Mouse (Mus musculus) CH12.LX (cell line): ENCODE measurements at regions not wholly inside any gene's neighbourhood (a gene's known extent, or its start where the extent isn't known, plus 50 kb on each side); places are given as distances from the start of the nearest gene placed in this dataset.

ENCODE experiments used
- DNase-seq: peaks from one replicate; pipeline ENCODE4 v3.0.0-alpha.2; 2013; ENCODE audit errors: extremely low read depth
- H3K27ac ChIP-seq: 2 replicates; pipeline ENCODE4 v1.5.1; 2012; ENCODE audit warnings: low read depth, mild to moderate bottlenecking, control low read depth, moderate library complexity; ENCODE audit not compliant: insufficient read depth
- H3K27me3 ChIP-seq: replicated peaks from 2 replicates; pipeline ENCODE3; 2012; ENCODE audit warnings: inconsistent platforms
- H3K36me3 ChIP-seq, 2 experiments: replicated peaks in 1 of 2; 2 replicates each; pipeline versions ENCODE3 to v1.6.1; 2012; ENCODE audit warnings: inconsistent platforms in 1 of 2, low read length in 1 of 2, mild to moderate bottlenecking in 1 of 2, mixed read lengths in 1 of 2, moderate library complexity in 1 of 2; ENCODE audit not compliant: control insufficient read depth in 1 of 2, insufficient read depth in 1 of 2
- H3K4me1 ChIP-seq, 2 experiments: 2 replicates each; pipeline ENCODE4 v1.6.1; 2012; ENCODE audit warnings: inconsistent platforms in 1 of 2, moderate library complexity in 1 of 2; ENCODE audit not compliant: insufficient read depth in 2 of 2, control insufficient read depth in 1 of 2
- H3K4me2 ChIP-seq: 2 replicates; pipeline ENCODE4 v1.6.1; 2012; ENCODE audit warnings: low read depth, mild to moderate bottlenecking, control low read depth; ENCODE audit not compliant: poor library complexity, insufficient read depth, severe bottlenecking
- H3K4me3 ChIP-seq, 3 experiments: fragments of 150-350 bp in 1 of 3; sonication (generic) in 1 of 3; replicated peaks in 1 of 3; 2 replicates each; pipeline versions ENCODE3 to v1.5.1; 2011 to 2012; ENCODE audit warnings: low read depth in 2 of 3, low read length in 2 of 3, mild to moderate bottlenecking in 2 of 3, moderate library complexity in 2 of 3, control low read depth in 1 of 3, improper control_type of control experiment in 1 of 3, inconsistent platforms in 1 of 3, mixed read lengths in 1 of 3; ENCODE audit not compliant: poor library complexity in 1 of 3
- H3K79me2 ChIP-seq: replicated peaks from 2 replicates; pipeline ENCODE4 v1.6.1; 2012; ENCODE audit warnings: mild to moderate bottlenecking, moderate library complexity; ENCODE audit not compliant: control insufficient read depth, poor library complexity, insufficient read depth, severe bottlenecking; ENCODE audit errors: extremely low read depth
- H3K9ac ChIP-seq: 2 replicates; pipeline ENCODE4 v1.6.1; 2012; ENCODE audit warnings: low read depth, mild to moderate bottlenecking, control low read depth, moderate library complexity; ENCODE audit not compliant: insufficient read depth
- H3K9me3 ChIP-seq: replicated peaks from 2 replicates; pipeline ENCODE3; 2012; ENCODE audit warnings: low read length, inconsistent platforms, mixed read lengths
- CHD1 ChIP-seq: IDR thresholded peaks from 2 replicates; pipeline ENCODE4 v1.6.1; 2012; ENCODE audit warnings: low read depth, low read length, improper control_type of control experiment, inconsistent platforms
- CTCF ChIP-seq, 2 experiments: IDR thresholded peaks in 1 of 2; conservative IDR thresholded peaks in 1 of 2; 2 replicates each; pipeline ENCODE4 v1.5.1; 2011 to 2012; ENCODE audit warnings: low read depth in 2 of 2, low read length in 2 of 2, improper control_type of control experiment in 1 of 2, inconsistent platforms in 1 of 2, mild to moderate bottlenecking in 1 of 2, moderate library complexity in 1 of 2
- ELF1 ChIP-seq: IDR thresholded peaks from 2 replicates; pipeline ENCODE4 v1.6.1; 2014; ENCODE audit warnings: low read depth, mild to moderate bottlenecking, inconsistent platforms, low read length, improper control_type of control experiment
- EP300 ChIP-seq: IDR thresholded peaks from 2 replicates; pipeline ENCODE4 v1.6.1; 2011; ENCODE audit warnings: low read length, improper control_type of control experiment
- IRF4 ChIP-seq: IDR thresholded peaks from 2 replicates; pipeline ENCODE4 v1.6.1; 2014; ENCODE audit warnings: low read depth, mild to moderate bottlenecking, inconsistent platforms, low read length, improper control_type of control experiment
- JUN ChIP-seq: IDR thresholded peaks from 2 replicates; pipeline ENCODE4 v1.6.1; 2011; ENCODE audit warnings: low read depth, mild to moderate bottlenecking, low read length, improper control_type of control experiment, moderate library complexity; ENCODE audit not compliant: insufficient read depth
- JUND ChIP-seq: conservative IDR thresholded peaks from 2 replicates; pipeline ENCODE4 v1.6.1; 2011; ENCODE audit warnings: low read depth, low read length, improper control_type of control experiment
- MAFK ChIP-seq: IDR thresholded peaks from 2 replicates; pipeline ENCODE4 v1.6.1; 2011; ENCODE audit warnings: low read length, improper control_type of control experiment; ENCODE audit not compliant: insufficient replicate concordance
- MAX ChIP-seq: IDR thresholded peaks from 2 replicates; pipeline ENCODE4 v1.6.1; 2011; ENCODE audit warnings: low read length, improper control_type of control experiment
- MAZ ChIP-seq: IDR thresholded peaks from 2 replicates; pipeline ENCODE4 v1.6.1; 2012; ENCODE audit warnings: low read depth, mild to moderate bottlenecking, inconsistent platforms, low read length, improper control_type of control experiment, moderate library complexity
- MEF2A ChIP-seq: IDR thresholded peaks from 2 replicates; pipeline ENCODE4 v1.6.1; 2014; ENCODE audit warnings: low read depth, mild to moderate bottlenecking, inconsistent platforms, low read length, improper control_type of control experiment, borderline replicate concordance
- MXI1 ChIP-seq: IDR thresholded peaks from 2 replicates; pipeline ENCODE4 v1.6.1; 2011; ENCODE audit warnings: mild to moderate bottlenecking, low read depth, low read length, improper control_type of control experiment
- PAX5 ChIP-seq: IDR thresholded peaks from 2 replicates; pipeline ENCODE4 v1.6.1; 2012; ENCODE audit warnings: low read length, inconsistent platforms, mixed read lengths
- POLR2A ChIP-seq: IDR thresholded peaks from 2 replicates; pipeline ENCODE4 v1.6.1; 2011; ENCODE audit warnings: low read depth, mild to moderate bottlenecking, improper control_type of control experiment, low read length
- POLR2AphosphoS2 ChIP-seq: IDR thresholded peaks from 2 replicates; pipeline ENCODE4 v1.6.1; 2011; ENCODE audit warnings: low read depth, low read length, improper control_type of control experiment
- RAD21 ChIP-seq: IDR thresholded peaks from 2 replicates; pipeline ENCODE4 v1.6.1; 2011; ENCODE audit warnings: low read depth, mild to moderate bottlenecking, low read length, improper control_type of control experiment, moderate library complexity
- RCOR1 ChIP-seq: conservative IDR thresholded peaks from 2 replicates; pipeline ENCODE4 v1.6.1; 2012; ENCODE audit warnings: low read depth, mild to moderate bottlenecking, inconsistent platforms, low read length, improper control_type of control experiment
- SMC3 ChIP-seq: IDR thresholded peaks from 2 replicates; pipeline ENCODE4 v1.6.1; 2011; ENCODE audit warnings: low read depth, low read length, improper control_type of control experiment
- TCF12 ChIP-seq: IDR thresholded peaks from 2 replicates; pipeline ENCODE4 v1.6.1; 2014; ENCODE audit warnings: low read depth, mild to moderate bottlenecking, inconsistent platforms, low read length, improper control_type of control experiment
- UBTF ChIP-seq: IDR thresholded peaks from 2 replicates; pipeline ENCODE4 v1.6.1; 2012; ENCODE audit warnings: low read depth, mild to moderate bottlenecking, inconsistent platforms, low read length, improper control_type of control experiment, moderate library complexity
- USF1 ChIP-seq: IDR thresholded peaks from 2 replicates; pipeline ENCODE4 v1.6.1; 2014; ENCODE audit warnings: low read depth, mild to moderate bottlenecking, inconsistent platforms, low read length, improper control_type of control experiment
- USF2 ChIP-seq: conservative IDR thresholded peaks from 2 replicates; pipeline ENCODE4 v1.6.1; 2011; ENCODE audit warnings: low read depth, low read length, improper control_type of control experiment
- ZC3H11A ChIP-seq: IDR thresholded peaks from 2 replicates; pipeline ENCODE4 v1.6.1; 2012; ENCODE audit warnings: low read depth, mild to moderate bottlenecking, inconsistent platforms, low read length, improper control_type of control experiment
- ZKSCAN1 ChIP-seq: IDR thresholded peaks from 2 replicates; pipeline ENCODE4 v1.6.1; 2012; ENCODE audit warnings: low read depth, inconsistent platforms, low read length, improper control_type of control experiment, borderline replicate concordance
- ZMIZ1 ChIP-seq: IDR thresholded peaks from 2 replicates; pipeline ENCODE4 v1.6.1; 2012; ENCODE audit warnings: low read depth, mild to moderate bottlenecking, inconsistent platforms, low read length, improper control_type of control experiment
- ZNF384 ChIP-seq: IDR thresholded peaks from 2 replicates; pipeline ENCODE4 v1.6.1; 2012; ENCODE audit warnings: low read depth, low read length, improper control_type of control experiment, inconsistent platforms
- dilution Hi-C: fragments of 300-500 bp; cut with MboI; formaldehyde crosslinking; loops from 2 replicates; pipeline ENCODE4 v1.14.3; 2020; ENCODE audit warnings: low sequenced_read_pairs; ENCODE audit not compliant: extremely low pct_unique_long_range_greater_than_20kb, extremely low pct_ligation_motif_present
- in situ Hi-C: fragments of 300-500 bp; cut with MboI; formaldehyde crosslinking; loops from 3 replicates; pipeline ENCODE4 v1.14.3; 2019; ENCODE audit warnings: low sequenced_read_pairs, low pct_ligation_motif_present, low pct_unique_long_range_greater_than_20kb, mixed read lengths

DNA sequence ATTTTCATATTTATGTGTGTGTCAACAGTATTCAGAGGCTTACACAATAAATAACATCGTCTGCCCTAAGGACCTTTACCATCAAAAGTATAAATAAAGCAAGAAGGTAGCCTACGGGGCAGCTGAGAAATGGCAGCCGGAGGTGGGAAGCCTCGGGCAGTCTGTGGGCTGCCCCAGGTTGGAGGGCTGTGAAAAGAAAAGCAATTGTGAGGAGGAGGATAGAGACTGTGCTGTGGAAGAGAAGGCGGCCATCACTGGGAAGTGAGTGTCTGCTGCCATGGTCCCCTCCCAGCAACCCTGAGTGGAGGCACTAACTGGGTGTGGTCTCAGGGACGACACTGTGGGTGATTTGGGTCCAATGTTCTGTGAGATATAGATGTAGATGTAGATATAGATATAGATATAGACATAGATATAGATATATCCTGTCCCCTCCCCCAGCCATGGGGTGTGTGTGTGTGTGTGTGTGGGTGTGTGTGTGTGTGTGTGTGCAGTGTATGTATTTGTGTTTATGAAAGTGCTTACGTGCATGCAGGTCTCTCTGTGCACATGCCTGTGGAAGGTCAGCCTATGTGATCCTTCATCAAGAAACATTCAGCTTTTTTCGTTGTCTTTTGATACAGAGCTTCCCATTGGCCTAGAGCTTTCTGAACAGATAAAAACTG lies 220.6 kb upstream of the Noct start:
- TF ChIP-seq EP300 (no peak), MXI1 (no peak), TCF12 (no peak), POLR2A (no peak), JUN (no peak), MAX (no peak), ZC3H11A (no peak), ZMIZ1 (no peak), POLR2AphosphoS2 (no peak), UBTF (no peak), ELF1 (no peak), RCOR1 (no peak), CHD1 (no peak), USF2 (no peak)
- H3K27me3 ChIP-seq: no peaks in the 10 kb centered on the region
- H3K9me3 ChIP-seq: no peaks in the 10 kb centered on the region
- H3K36me3 ChIP-seq: no peaks in the 10 kb centered on the region
- H3K4me1 ChIP-seq: peaks cover 0 to 4% of the 10 kb centered on the region in 2 experiments; a peak in 1 of 4 replicates
- no peak overlapping the region for H3K4me2 ChIP-seq
- in situ Hi-C loops: no loop called here
- H3K27ac ChIP-seq: no peak overlapping the region
- dilution Hi-C loops: no loop called here
- DNase-seq: no peak
- no peak overlapping the region for H3K9ac ChIP-seq
- no peaks in the 10 kb centered on the region for H3K79me2 ChIP-seq
- no peak overlapping the region for H3K4me3 ChIP-seq

DNA sequence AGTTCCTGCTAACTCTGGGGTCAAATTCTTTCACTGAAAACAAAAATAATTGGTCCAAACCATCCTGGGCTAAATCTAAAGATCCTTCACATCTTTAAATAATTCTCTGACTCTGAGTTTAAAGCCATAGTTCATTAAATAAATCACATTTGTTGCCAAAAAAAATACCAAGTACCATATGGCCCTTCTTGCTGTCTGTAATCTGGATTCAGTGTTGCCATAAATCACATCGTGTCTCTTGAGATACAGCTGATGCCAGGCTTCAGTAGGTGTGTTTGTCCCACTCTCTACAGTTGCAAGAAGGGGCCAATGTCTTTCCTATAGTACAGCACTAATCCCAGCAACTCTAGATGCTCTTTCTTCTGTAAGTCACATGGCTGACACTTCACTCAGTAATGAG lies 220.0 kb upstream of the Noct start:
- in situ Hi-C loops: no loop called here
- no peaks in the 10 kb centered on the region for H3K9me3 ChIP-seq
- H3K79me2 ChIP-seq: no peaks in the 10 kb centered on the region
- dilution Hi-C loops: no loop called here
- DNase-seq: no peak
- H3K36me3 ChIP-seq: no peaks in the 10 kb centered on the region
- H3K4me3 ChIP-seq: no peak overlapping the region
- no peak overlapping the region for H3K4me2 ChIP-seq
- H3K27ac ChIP-seq: no peak overlapping the region
- TF ChIP-seq ZNF384 (no peak), PAX5 (no peak), JUND (no peak), MAX (no peak), CTCF (conservative IDR thresholded peaks at IDR 0.05 in 1 of 2, IDR thresholded peaks at IDR 0.05 in 1 of 2; ENCODE audit: low read depth in 2 of 2, low read length in 2 of 2) (no peak), RAD21 (no peak), ZKSCAN1 (no peak), ZMIZ1 (no peak), IRF4 (no peak), MAFK (no peak), MEF2A (no peak), SMC3 (no peak), MAZ (no peak), USF1 (no peak)
- no peaks in the 10 kb centered on the region for H3K27me3 ChIP-seq
- peaks cover 0 to 4% of the 10 kb centered on the region in 2 experiments; a peak in 1 of 4 replicates for H3K4me1 ChIP-seq
- no peak overlapping the region for H3K9ac ChIP-seq
